Mouse (Mus musculus): Measurements from ENCODE around the gene Gm26558.

The Gm26558 gene

DNA sequence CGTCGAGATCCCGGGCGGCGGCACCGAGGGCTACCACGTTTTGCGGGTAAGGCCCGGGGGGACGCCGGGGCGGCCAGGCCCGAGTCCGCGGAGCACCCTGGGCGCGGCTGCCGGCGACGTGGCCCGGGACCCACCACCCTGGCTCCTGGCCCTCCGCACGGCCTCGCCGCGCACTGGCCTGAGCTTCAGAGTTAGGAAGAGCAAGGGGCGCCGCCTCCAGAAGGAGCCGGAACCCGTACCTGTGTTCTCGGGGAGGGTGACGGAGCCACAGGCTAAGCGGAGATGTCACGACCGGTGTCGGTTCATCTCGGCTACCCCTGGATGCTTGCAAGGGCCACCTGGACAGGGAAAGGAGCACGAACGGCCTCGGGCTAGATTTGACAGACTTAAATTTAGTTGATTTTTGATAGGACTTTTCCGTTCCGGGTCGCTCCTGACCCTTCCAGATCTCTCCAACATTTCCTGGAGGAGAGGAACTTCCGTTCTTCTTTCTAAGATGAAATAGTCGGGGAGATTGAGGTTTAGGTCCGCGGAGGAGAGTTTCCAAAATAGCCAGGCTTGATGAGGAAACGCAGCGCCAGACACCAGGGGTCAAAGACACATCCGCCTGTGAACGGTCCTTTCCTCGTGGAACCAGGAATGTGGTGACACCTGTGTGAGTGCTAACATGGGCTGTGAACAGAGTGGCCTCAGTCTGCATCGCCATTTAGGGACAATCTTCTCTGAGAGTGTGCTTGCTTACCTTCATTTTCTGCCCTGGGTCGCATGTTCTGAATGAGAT, at the start of gene Gm26558:
Gene Gm26558 (minus strand): TSS at position 394 of the 781 bp plus-strand sequence.
- DNase-seq (ENCODE audit: low spot score in 2 of 2): peak in 1 of 2 experiments; percentile 33

DNA sequence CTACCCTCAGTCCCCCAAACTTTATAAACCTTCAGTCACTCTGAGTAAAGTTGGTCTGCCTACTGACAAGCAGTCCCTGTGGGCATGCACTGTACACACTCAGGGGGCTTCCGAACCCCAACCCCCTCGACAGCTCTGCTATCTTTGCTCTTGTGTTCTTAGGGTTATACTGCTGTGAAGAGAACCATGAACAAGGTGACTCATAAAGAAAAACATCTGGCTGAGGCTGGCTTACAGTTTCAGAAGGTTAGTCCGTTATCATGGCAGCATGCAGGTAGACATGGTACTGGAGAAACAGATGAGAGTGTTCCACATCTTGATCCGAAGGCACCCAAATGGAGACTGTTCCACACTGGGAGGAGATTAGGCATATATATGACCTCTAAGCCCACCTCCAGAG, 49.0 kb upstream of the Gm26558 start:
- DNase-seq (ENCODE audit: low spot score in 2 of 2): no peak

DNA sequence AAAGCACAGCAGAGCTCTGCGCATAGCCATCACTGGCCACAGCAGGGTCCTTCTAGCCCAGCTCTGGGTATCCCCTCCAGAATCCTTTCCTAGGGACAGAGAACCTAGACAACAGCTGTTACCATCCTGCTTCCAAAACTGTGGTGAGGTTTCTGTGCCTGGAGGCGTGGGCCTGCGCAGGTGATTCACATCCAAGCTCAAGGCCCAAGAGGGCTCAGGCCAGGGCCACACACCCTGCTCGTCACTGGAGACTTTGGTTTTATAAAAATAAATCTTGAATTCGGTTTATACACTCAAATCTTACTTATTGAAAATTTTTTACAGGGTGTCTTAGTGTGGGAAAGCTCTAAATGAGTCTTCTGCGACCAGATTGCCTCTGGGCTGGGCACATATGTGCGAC, 48.3 kb upstream of the Gm26558 start:
- no peak for DNase-seq (ENCODE audit: low spot score in 2 of 2)

DNA sequence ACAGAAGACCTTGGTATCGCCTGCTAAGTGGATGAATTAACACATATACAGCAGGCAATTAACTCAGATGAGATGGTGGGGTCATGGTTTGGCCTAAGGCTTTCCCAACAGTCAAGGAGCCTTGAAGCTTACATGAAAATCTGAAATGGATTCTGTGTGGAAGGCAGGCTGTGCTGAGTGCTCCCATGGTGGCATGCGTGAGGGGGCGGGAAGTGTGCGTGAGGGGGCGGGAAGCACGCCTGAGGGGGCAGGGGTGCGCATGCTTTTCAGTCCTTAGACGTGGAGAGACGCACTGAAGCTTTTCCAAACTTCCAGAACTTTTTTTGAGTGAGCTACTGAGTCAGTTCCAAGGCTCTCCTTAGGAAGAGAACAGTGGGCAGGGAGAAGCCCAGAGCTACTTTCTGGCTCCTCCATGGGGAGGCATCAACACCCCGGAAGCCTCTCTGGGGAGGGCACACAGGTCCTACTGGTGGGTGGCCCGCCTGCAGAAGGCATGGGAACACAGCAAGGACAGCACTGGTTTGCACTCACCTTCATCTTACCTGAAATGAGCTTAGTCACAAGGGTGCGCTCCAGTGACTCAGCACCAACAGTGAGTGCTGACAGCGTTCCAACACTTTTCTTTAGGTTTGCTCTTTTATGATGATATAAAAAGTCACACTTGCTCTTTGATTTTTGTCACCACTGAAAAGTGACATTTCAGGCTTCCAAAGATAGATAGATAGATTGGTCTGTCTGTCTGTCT, 47.2 kb upstream of the Gm26558 start:
- DNase-seq (ENCODE audit: low spot score in 2 of 2): no peak

DNA sequence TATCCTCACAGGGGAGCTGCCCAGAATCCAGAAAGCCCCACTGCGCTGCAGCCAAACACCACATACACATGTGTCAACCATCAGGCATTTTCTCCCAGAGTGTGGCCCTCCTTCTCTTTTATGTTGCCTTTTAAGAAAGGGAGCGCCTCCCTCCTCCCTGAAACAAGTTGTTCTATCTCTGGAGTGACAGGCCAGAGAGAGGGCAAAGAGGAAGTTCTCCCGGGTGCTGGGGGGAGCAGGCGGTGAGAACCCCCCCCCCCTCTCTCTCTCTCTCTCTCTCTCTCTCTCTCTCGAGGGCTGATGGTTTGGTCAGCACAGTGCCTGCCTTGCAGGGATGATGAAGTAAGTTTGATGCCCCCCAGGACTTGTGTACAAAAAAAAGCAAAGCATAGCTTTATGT, 40.5 kb upstream of the Gm26558 start:
- DNase-seq (ENCODE audit: low spot score in 2 of 2): no peak

DNA sequence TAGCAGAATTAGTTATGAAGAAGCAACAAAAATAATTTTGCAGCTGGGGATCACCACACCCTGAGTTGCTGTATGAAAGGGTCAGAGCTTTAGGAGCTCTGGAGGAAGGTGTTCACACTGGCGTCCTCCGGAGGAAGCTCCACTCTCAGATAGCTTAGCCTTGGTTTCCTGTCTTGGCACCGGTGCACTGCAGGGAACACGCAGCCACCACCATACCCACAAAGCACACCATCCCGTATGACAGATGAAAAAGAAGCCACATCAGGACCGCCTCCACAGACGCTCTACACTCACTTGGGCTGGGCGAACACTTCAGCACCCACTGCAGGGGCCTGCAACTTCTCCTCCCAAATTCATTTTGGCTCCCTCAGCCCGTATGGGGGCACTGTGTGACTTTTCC, 39.7 kb upstream of the Gm26558 start:
- no peak for DNase-seq (ENCODE audit: low spot score in 2 of 2)

DNA sequence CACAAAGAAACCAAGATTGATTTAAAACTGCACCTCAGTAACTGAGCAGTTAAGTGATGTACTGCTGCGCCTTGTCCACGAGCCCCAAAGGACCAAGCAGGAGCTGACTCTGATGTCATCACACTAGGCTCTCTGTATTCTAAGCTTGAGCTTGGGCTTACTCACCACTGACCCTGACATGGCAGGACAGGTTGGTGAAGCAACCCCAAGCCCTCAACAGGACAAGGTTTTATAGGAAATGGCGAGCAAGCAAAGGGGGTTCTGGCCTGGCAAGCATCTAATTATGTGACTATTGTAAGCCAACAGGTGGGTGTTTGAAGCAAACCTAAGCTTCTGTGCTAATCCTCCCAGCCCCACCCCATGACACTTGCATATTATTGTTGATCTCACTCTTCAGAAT, 38.9 kb upstream of the Gm26558 start:
- DNase-seq (ENCODE audit: low spot score in 2 of 2): no peak

DNA sequence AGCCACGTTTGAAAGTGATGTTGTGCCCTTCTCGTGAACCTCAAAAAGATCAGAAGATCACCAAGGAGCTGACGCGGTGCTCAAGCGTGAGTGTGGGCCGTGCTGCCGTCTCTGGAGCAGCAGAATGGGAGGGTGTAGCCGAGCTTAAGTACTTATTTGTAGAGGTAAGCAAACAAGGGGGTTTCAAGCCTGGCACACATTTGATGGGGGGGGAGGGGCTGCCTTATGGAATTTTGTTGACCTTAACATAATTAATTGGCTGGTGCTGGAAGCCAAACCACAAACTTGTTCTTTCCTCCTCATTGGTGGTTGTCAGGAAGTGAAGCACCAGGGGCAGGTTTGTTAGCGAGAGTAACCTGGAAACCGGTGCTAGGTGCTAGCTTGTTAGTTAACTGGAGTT, 33.8 kb upstream of the Gm26558 start:
- no peak for DNase-seq (ENCODE audit: low spot score in 2 of 2)

DNA sequence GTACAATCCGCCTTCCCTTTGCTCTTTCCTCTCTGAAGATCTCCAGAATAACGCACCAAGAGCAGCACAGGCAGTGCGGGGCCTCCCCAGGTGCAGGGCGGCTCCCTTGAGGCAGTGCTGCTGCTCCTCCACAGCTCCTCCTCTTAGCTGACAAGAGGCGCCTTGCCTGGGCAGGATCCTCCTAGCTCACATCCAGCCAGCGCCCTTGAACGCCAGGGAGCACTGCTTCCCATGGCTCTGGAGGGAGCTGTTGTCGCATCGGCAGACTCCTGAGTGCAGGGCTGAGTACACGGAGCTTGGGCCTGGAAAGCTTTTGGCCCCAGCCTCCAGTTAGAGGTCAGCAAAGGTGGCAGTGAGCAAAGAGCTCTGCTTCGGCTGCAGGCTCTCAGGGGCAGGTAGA, 28.3 kb upstream of the Gm26558 start:
- no peak for DNase-seq (ENCODE audit: low spot score in 2 of 2)

DNA sequence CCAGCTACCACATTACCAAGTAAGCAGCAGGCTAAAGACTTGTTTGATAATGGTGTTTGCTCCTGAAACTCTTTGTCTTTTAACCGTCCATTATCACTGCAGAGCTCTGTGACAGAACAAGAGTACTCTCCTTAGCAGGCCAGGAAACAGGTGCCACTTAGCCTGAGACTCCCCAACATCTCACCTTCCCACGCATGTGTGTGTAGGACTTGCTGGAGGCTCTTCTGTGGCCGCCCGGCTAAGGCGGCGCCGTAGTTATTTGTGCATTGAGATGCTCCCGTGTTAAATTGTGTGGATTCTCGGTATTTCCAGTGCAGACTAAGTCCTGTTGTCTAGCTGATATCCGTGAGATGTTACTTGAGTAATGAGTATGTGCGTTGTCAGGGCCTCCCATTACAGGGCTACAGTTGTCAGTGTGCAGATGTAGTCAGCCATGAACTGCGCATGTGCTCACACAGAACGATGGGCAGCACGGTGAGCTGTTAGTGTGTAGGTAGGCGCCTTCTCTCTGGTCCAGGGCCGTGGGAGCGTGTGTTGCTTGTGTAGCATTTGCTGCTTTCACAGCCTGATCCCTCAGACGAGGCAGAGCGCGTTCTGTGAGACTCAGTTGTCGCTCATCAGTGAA, 26.7 kb upstream of the Gm26558 start:
- no peak for DNase-seq (ENCODE audit: low spot score in 2 of 2)

DNA sequence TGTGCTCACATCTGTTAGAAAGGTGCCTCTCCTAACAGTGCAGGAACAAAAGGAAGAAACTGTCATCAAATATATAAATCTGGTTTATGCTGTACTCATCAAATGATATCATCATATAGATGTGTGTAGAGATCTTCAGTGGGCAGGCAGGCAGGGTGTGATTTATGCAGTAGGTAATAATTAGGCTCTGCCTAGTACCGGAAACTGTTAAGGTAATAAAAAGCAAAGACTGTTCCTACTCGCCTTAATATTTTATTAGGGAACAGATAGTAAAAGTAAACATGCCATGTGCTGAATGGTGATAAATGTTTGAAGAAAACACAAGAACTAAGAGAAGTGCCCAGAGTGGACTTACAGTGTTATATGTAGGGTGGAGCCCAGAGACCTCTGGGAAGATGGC, 20.4 kb upstream of the Gm26558 start:
- no peak for DNase-seq (ENCODE audit: low spot score in 2 of 2)

DNA sequence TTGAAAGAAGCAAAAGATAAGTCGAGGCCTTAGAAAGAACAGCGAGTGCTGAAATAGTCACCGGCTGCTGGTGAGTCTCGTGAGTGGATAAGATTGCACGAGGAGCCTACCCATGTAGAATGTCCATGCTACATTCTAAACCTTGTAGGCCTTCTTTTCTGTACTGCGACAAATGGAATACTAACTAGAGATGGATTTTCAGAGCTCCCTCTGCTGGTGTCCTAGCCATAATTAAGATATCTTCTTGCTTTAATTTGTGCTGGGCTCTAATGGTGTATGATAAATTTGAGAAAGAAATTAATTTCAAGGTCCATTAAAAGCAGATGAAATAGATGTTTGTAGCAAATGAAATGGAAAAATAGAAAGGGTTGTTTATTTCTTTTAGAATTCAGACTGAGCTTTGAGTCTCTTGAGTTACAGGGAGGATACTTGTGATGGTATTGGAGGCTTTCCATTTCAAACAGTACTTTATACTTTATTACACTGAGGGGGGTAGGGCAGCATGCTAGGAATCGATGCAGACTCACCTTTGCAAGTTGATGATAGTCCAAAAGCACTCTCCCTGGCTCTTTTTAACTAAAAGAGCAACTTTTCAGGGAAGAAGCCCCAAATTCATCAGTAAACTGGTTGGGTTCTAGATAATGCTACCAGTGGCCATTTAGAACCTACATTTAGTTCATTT, 11.7 kb upstream of the Gm26558 start:
- DNase-seq (ENCODE audit: low spot score in 2 of 2): no peak

DNA sequence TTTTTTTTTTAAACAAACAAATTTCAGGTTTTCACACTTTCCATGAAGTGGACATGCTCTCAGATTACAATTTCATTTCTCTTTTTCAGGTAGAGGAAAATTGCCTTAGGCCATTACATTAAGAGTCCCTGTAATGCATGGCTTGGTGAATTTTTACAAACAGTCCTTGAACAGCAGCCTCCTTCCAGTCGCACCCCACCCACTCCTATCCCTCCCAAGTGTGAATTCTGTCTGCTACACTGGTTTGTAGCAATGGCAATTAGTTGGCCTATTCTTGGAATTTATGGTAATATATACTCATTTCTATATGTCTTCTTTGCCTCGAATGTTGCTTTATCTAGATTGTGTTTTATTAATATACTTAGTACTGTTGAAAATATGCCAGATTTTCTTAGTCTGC, 10.6 kb upstream of the Gm26558 start:
- DNase-seq (ENCODE audit: low spot score in 2 of 2): no peak

DNA sequence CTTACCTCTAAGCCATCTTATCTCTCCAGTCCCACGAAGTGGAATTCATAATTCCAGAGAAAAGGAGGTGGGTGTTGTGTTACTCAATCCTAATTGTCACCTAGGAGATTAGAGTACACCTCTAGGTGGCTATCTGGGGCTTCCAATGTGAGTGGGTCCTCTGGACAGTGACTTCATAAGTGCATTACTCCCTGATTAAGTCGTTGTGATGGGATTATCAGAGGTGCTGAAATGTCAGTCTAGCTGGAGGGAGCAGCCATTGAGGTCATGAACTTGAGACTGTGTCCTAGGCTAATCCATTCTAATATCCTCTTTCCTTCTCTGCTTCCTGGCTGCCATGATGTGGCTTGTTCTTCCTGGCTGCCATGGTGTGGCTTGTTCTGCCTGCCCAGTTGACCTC, 8.0 kb upstream of the Gm26558 start:
- no peak for DNase-seq (ENCODE audit: low spot score in 2 of 2)

DNA sequence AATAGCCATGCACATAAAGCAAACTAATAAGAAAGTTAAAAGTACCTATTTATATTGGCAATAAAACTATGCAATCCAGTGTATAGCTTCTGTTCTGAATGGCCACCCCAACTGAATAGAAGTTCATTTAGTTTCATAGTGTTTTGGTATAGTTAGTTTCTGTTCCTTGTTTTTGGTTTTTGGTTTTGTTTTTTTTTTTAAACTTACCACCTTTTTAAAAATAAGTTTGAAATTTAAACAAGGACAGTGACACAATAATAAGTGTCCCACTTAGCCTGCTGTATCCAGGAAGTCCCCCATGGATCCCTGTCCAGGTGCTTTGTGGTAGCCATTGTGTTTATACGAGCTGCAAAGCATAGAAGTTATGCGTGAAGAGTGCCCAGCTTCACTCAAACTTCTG, 7.3 kb upstream of the Gm26558 start:
- DNase-seq (ENCODE audit: low spot score in 2 of 2): no peak

DNA sequence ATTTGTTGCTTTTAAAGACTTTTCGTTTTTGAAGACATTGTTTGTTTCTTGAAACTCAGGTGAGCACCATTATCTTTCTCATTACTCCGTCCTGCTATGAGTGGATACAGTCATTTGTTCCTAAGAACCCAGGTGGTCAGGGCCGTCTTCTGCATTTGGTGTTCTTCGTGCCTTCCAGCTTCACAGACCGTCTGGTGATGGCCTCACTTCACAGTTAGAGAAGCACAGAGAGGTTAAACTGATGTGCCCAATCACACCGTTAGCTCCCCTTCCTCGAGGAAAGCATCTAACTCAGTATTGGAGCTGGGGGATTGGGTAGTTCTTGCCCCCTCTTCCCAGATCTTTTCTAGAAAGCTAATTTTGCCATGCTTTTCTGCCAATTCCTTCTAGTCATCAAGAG, 5.1 kb upstream of the Gm26558 start:
- DNase-seq (ENCODE audit: low spot score in 2 of 2): no peak

DNA sequence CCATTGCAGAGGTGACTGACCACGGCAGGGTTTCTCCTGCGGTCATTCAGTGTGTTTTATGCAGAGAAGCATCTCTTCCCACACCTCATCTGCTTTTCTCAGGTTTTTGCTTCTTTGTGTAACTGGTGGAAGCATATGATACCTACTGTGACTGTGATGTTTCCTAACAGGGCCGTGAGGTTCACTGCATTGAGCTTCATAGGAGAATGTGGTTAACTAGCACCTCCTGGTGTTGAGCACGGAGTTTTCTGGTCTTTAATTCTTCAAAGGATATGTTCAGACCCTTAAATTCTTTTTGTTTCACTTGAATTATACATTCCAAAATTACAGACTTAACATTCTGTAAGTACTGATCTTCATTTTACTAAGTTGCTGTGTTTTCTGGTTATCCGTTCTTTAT, 1.9 kb upstream of the Gm26558 start:
- DNase-seq (ENCODE audit: low spot score in 2 of 2): peak in 1 of 2 experiments; percentile 21

DNA sequence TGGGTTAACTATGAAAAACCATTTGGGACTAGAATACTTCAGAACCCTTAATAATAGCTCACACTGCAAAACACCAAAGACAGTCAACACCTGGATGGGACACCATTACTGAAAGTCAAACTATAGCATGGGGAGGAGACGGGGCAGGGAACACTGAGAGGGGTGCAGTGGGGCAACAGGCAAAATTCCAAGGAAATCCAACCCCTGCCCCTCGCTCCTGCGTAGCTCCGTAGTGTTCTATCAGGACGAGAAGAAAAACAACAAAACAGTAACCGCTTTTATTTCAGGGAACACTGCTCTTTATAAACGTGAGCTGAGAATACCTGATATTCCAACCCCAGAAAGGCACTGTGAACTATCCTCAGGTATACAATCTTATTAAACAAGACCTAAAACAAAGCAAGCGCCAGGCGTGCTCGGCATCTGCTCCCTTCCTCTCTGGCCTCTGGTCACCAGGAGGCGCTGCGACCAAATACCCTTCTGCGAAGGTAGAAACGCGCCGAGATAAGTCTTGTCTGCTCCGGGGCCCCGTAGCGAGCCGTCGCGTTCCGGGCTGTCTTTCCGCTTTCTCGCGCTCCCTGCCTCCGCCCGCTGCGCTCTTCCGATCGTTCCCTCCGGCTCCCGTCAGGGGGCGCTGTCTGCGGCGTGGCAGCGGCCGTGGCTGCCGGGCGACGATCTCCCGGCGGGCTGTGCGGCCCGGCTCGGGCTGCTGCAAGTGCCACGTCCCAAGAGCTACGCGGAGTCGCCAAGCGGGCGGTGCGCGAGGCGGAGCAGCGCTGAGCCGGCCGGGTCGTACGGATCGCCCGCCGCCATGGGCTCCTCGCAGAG, 807 bp downstream of the Gm26558 start, which contains the start of gene Gorasp2:
Gene Gorasp2 (plus strand): TSS at position 690 of the 828 bp plus-strand sequence.
- DNase-seq (ENCODE audit: low spot score in 2 of 2): peak; percentile 93 to 98

DNA sequence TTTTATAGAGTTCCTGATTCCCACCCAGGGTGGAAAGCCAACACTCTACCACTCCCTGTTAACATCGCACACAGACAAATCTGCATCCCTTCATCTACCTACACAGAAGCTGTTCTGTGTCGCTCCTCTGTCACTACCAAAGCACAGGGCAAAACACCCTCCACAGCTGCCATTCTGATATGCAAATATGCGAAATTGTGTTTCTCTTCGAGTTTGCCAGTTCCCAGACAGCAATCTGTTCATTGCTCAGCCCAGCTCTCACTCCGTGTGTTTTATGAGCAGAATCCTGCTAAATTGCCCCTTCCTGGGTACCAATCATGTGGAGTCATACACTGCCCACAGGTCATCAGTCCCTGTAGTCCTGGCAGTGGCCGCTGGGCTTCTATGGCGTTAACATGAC, 4.8 kb downstream of the Gm26558 start:
- DNase-seq (ENCODE audit: low spot score in 2 of 2): no peak

DNA sequence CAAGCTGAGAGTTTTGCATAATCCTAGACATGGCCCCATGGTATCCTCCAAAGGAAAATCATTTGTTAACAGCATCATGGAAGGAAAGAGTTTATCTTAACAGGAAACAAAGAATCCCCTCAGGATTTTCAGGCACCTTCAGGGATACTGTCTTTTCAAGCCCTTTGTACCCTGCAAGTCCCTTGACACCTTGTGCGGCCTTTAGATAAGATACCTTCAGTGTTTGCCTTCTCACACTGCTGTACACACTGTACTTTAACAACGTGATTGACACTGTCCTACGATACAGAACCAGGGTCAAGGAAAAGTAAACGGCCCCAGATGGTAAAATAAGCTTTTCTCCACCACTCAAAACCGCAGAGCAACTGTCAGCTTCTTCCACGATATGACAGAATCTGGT, 10.1 kb downstream of the Gm26558 start:
- DNase-seq (ENCODE audit: low spot score in 2 of 2): no peak

DNA sequence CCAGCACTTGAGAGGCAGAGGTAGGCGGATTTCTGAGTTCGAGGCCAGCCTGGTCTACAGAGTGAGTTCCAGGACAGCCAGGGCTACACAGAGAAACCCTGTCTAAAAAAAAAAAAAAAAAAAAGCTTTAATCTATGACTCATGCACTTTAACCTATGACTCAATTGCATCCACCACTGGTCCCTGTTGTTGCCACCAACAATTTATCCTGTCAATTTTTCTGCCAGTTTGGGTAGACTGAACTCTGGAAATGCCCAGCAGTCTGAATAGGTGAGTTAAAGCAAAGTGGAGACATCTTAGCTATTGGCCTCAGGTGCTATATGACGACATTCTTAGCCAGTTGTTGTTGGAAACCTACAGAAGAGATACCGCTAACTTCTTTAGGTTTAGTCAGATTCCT, 12.4 kb downstream of the Gm26558 start:
- no peak for DNase-seq (ENCODE audit: low spot score in 2 of 2)
